Mouse (Mus musculus): Measurements from ENCODE around the gene Gpd1. TPM values are rescaled to one million over a fixed set of nuclear protein-coding genes. Genes with fewer than 3 reads are reported as not detected.
"Not testable (repeated sequence)": the region's sequence is repeated elsewhere in the genome, so short reads cannot be mapped to it uniquely, and the experiment has no call there.

Gene Gpd1
- polyA plus RNA-seq, 1 experiment from 2014 or later = 0.10 TPM

DNA sequence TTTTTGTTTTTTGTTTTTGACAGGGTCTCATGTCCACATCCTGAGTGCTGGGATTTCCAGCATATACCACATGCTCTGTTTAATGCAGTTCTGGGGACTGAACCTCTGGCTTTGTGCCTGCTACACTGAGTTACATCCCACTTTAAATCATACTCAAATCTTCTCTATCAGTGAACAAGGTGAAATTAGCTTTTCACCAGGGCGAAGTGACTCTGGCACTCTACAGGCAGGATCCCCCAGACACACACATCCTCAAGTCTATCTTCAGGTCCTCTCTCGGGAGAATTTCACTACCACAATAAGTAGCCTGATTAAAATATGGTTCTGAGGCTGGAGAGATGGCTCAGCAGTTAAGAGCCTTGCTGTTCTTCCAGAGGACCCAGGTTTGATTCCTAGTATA is 9.2 kb downstream of the Gpd1 start:
- Histone ChIP-seq H3K4me1 (ENCODE audit: control insufficient read depth, insufficient read depth, low read length) (peaks cover 6% of the 10 kb centered on the region; the same call in 1 of the 2 replicates), H3K36me3 (replicated peaks; ENCODE audit: control insufficient read depth, insufficient read depth, low read depth, low read length) (no peaks in the 10 kb centered on the region; the same call in 1 of the 2 replicates)

DNA sequence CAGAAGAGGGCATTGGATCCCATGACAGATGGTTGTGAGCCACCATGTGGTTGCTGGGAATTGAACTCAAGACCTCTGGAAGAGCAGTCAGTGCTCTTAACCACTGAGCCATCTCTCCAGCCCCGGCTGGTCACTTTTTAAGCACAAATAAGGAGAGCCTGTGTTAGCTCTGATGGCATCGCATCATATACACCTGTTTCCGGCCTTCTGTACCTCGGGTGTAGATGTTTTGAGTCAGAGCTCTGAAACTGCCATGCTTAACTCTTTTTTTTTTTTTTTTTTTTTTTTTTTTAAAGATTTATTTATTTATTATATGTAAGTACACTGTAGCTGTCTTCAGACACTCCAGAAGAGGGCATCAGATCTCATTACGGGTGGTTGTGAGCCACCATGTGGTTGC is 9.7 kb downstream of the Gpd1 start:
- H3K27ac ChIP-seq (replicated peaks; ENCODE audit: low read depth, low read length); H3K9ac ChIP-seq (replicated peaks; ENCODE audit: low read length); H3K36me3 ChIP-seq (replicated peaks; ENCODE audit: control insufficient read depth, insufficient read depth, low read depth, low read length); H3K4me1 ChIP-seq (ENCODE audit: control insufficient read depth, insufficient read depth, low read length); DNase-seq (ENCODE audit: low spot score); H3K9me3 ChIP-seq (replicated peaks; ENCODE audit: control insufficient read depth, low read length); H3K4me3 ChIP-seq (ENCODE audit: low read depth, low read length); H3K4me2 ChIP-seq (ENCODE audit: low read depth, low read length); ATAC-seq (replicated peaks; ENCODE audit: insufficient number of reproducible peaks, low FRiP score, low TSS enrichment, low read depth); H3K27me3 ChIP-seq (ENCODE audit: control insufficient read depth, insufficient read depth, low read length): not testable (repeated sequence)
- 91% methylated on average over 4 of the region's 5 CpGs for WGBS

More for the DNA sequence above, 9.2 kb downstream of the Gpd1 start:
- Histone ChIP-seq H3K27ac (replicated peaks; ENCODE audit: low read depth, low read length) (no peak overlapping the region), H3K27me3 (ENCODE audit: control insufficient read depth, insufficient read depth, low read length) (no peaks in the 10 kb centered on the region), H3K9ac (replicated peaks; ENCODE audit: low read length) (peak overlapping the region; percentile 89), H3K9me3 (replicated peaks; ENCODE audit: control insufficient read depth, low read length) (no peaks in the 10 kb centered on the region), H3K4me2 (ENCODE audit: low read depth, low read length) (peak overlapping the region; percentile 77), H3K4me3 (ENCODE audit: low read depth, low read length) (peak overlapping the region; percentile 97)
- DNase-seq (ENCODE audit: low spot score) = no peak
- 79% methylated on average over 2 of the region's 2 CpGs for WGBS
- no peak for ATAC-seq (replicated peaks; ENCODE audit: insufficient number of reproducible peaks, low FRiP score, low TSS enrichment, low read depth)

- DNase-seq (ENCODE audit: low spot score) = no peak
- no peak overlapping the region for H3K4me2 ChIP-seq (ENCODE audit: low read depth, low read length)
- no peak for ATAC-seq (replicated peaks; ENCODE audit: insufficient number of reproducible peaks, low FRiP score, low TSS enrichment, low read depth)
- H3K27ac ChIP-seq (replicated peaks; ENCODE audit: low read depth, low read length) = no peak overlapping the region
- 94% methylated on average over 12 of the region's 12 CpGs for WGBS
- no peaks in the 10 kb centered on the region for H3K27me3 ChIP-seq (ENCODE audit: control insufficient read depth, insufficient read depth, low read length)
- no peak overlapping the region for H3K9ac ChIP-seq (replicated peaks; ENCODE audit: low read length)
- no peaks in the 10 kb centered on the region; the same call in 1 of the 2 replicates for H3K36me3 ChIP-seq (replicated peaks; ENCODE audit: control insufficient read depth, insufficient read depth, low read depth, low read length)
- H3K4me3 ChIP-seq (ENCODE audit: low read depth, low read length) = no peak overlapping the region
- peaks cover 6% of the 10 kb centered on the region; the same call in 1 of the 2 replicates for H3K4me1 ChIP-seq (ENCODE audit: control insufficient read depth, insufficient read depth, low read length)
- no peaks in the 10 kb centered on the region for H3K9me3 ChIP-seq (replicated peaks; ENCODE audit: control insufficient read depth, low read length)
Measured at GRCm38 (mm10) chr15:99727525-99727924, 10.2 kb downstream of the Gpd1 start.

DNA sequence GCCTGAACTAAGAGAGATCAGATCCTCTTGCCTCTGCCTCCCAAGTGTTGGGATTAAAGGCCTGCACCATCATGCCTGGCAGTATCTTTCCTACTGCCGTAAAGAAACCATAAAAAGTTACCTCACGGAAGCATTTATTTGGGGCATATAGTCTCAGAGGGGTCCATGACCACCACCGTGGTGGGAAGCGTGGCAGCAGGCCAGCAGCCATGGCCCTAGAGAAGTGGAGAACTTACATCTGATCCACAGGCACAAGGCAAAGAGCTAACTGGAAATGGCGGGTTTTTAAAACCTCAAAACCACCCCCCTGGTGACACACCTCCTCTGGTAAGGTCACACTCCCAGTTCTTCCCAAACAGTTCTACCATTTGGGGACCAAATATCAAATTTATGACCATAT is 10.9 kb downstream of the Gpd1 start:
- Histone ChIP-seq H3K9me3 (replicated peaks; ENCODE audit: control insufficient read depth, low read length) (no peaks in the 10 kb centered on the region), H3K27me3 (ENCODE audit: control insufficient read depth, insufficient read depth, low read length) (no peaks in the 10 kb centered on the region), H3K4me3 (ENCODE audit: low read depth, low read length) (no peak overlapping the region), H3K27ac (replicated peaks; ENCODE audit: low read depth, low read length) (no peak overlapping the region), H3K4me2 (ENCODE audit: low read depth, low read length) (no peak overlapping the region), H3K9ac (replicated peaks; ENCODE audit: low read length) (no peak overlapping the region), H3K4me1 (ENCODE audit: control insufficient read depth, insufficient read depth, low read length) (peaks cover 6% of the 10 kb centered on the region; the same call in 1 of the 2 replicates), H3K36me3 (replicated peaks; ENCODE audit: control insufficient read depth, insufficient read depth, low read depth, low read length) (no peaks in the 10 kb centered on the region; the same call in 1 of the 2 replicates)
- no peak for ATAC-seq (replicated peaks; ENCODE audit: insufficient number of reproducible peaks, low FRiP score, low TSS enrichment, low read depth)
- WGBS = 94% methylated on average over 5 of the region's 5 CpGs
- no peak for DNase-seq (ENCODE audit: low spot score)

GRCm38 (mm10) chr15:99729056-99729783 is 11.9 kb downstream of the Gpd1 start:
- no peak overlapping the region for H3K27ac ChIP-seq (replicated peaks; ENCODE audit: low read depth, low read length)
- ATAC-seq (replicated peaks; ENCODE audit: insufficient number of reproducible peaks, low FRiP score, low TSS enrichment, low read depth) = no peak
- no peaks in the 10 kb centered on the region for H3K9me3 ChIP-seq (replicated peaks; ENCODE audit: control insufficient read depth, low read length)
- no peak overlapping the region for H3K4me3 ChIP-seq (ENCODE audit: low read depth, low read length)
- H3K9ac ChIP-seq (replicated peaks; ENCODE audit: low read length) = no peak overlapping the region
- WGBS = 94% methylated on average over 3 of the region's 4 CpGs
- H3K36me3 ChIP-seq (replicated peaks; ENCODE audit: control insufficient read depth, insufficient read depth, low read depth, low read length) = no peaks in the 10 kb centered on the region; the same call in 1 of the 2 replicates
- H3K27me3 ChIP-seq (ENCODE audit: control insufficient read depth, insufficient read depth, low read length) = no peaks in the 10 kb centered on the region
- no peak for DNase-seq (ENCODE audit: low spot score)
- no peak overlapping the region for H3K4me2 ChIP-seq (ENCODE audit: low read depth, low read length)
- H3K4me1 ChIP-seq (ENCODE audit: control insufficient read depth, insufficient read depth, low read length) = peaks cover 4% of the 10 kb centered on the region; the same call in 1 of the 2 replicates

- H3K4me1 ChIP-seq (ENCODE audit: control insufficient read depth, insufficient read depth, low read length) = 0 out of 2 replicates have a peak, but pooled peaks cover 2% of the 10 kb centered on the region
- no peak overlapping the region for H3K4me3 ChIP-seq (ENCODE audit: low read depth, low read length)
- H3K9ac ChIP-seq (replicated peaks; ENCODE audit: low read length) = no peak overlapping the region
- DNase-seq (ENCODE audit: low spot score) (no peak), ATAC-seq (replicated peaks; ENCODE audit: insufficient number of reproducible peaks, low FRiP score, low TSS enrichment, low read depth) (no peak)
- H3K27ac ChIP-seq (replicated peaks; ENCODE audit: low read depth, low read length) = no peak overlapping the region
- H3K36me3 ChIP-seq (replicated peaks; ENCODE audit: control insufficient read depth, insufficient read depth, low read depth, low read length) = no peaks in the 10 kb centered on the region; the same call in 1 of the 2 replicates
- H3K27me3 ChIP-seq (ENCODE audit: control insufficient read depth, insufficient read depth, low read length) = no peaks in the 10 kb centered on the region
- no peak overlapping the region for H3K4me2 ChIP-seq (ENCODE audit: low read depth, low read length)
- 91% methylated on average over 2 of the region's 2 CpGs for WGBS
- H3K9me3 ChIP-seq (replicated peaks; ENCODE audit: control insufficient read depth, low read length) = no peaks in the 10 kb centered on the region
Measured at GRCm38 (mm10) chr15:99731167-99731566, 13.9 kb downstream of the Gpd1 start.

DNA sequence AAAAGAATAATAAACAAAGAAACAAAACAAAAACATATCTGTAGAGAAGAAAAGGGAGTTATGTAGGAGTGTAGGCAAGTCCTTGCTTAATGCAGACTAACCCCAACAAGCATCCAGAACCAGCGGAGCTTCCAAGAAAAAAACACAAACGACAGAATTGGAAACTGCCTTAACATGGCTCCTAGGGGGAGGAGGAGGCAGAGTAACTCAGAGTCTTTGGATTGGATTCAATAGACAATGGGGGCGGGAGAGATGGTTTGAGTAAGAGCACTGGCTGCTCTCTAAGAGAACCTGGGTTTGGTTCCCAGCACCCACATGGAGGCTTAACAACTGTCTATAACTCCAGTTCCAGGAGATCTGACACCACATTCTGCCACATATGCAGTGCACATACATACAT is 14.4 kb downstream of the Gpd1 start:
- Histone ChIP-seq H3K9ac (replicated peaks; ENCODE audit: low read length) (no peak overlapping the region), H3K4me3 (ENCODE audit: low read depth, low read length) (no peak overlapping the region), H3K27me3 (ENCODE audit: control insufficient read depth, insufficient read depth, low read length) (no peaks in the 10 kb centered on the region), H3K4me1 (ENCODE audit: control insufficient read depth, insufficient read depth, low read length) (no peaks in the 10 kb centered on the region), H3K9me3 (replicated peaks; ENCODE audit: control insufficient read depth, low read length) (no peaks in the 10 kb centered on the region), H3K4me2 (ENCODE audit: low read depth, low read length) (no peak overlapping the region), H3K27ac (replicated peaks; ENCODE audit: low read depth, low read length) (no peak overlapping the region), H3K36me3 (replicated peaks; ENCODE audit: control insufficient read depth, insufficient read depth, low read depth, low read length) (no peaks in the 10 kb centered on the region; the same call in 1 of the 2 replicates)
- WGBS = 93% methylated on average over 3 of the region's 3 CpGs
- no peak for ATAC-seq (replicated peaks; ENCODE audit: insufficient number of reproducible peaks, low FRiP score, low TSS enrichment, low read depth)
- DNase-seq (ENCODE audit: low spot score) = no peak

- no peak overlapping the region for H3K4me2 ChIP-seq (ENCODE audit: low read depth, low read length)
- no peak overlapping the region for H3K4me3 ChIP-seq (ENCODE audit: low read depth, low read length)
- no peaks in the 10 kb centered on the region for H3K27me3 ChIP-seq (ENCODE audit: control insufficient read depth, insufficient read depth, low read length)
- WGBS = 94% methylated on average over 5 of the region's 5 CpGs
- H3K36me3 ChIP-seq (replicated peaks; ENCODE audit: control insufficient read depth, insufficient read depth, low read depth, low read length) = no peaks in the 10 kb centered on the region; the same call in 1 of the 2 replicates
- ATAC-seq (replicated peaks; ENCODE audit: insufficient number of reproducible peaks, low FRiP score, low TSS enrichment, low read depth) = no peak
- H3K9me3 ChIP-seq (replicated peaks; ENCODE audit: control insufficient read depth, low read length) = no peaks in the 10 kb centered on the region
- H3K9ac ChIP-seq (replicated peaks; ENCODE audit: low read length) = no peak overlapping the region
- H3K4me1 ChIP-seq (ENCODE audit: control insufficient read depth, insufficient read depth, low read length) = no peaks in the 10 kb centered on the region
- H3K27ac ChIP-seq (replicated peaks; ENCODE audit: low read depth, low read length) = no peak overlapping the region
- no peak for DNase-seq (ENCODE audit: low spot score)
Measured at GRCm38 (mm10) chr15:99733186-99733585, 15.9 kb downstream of the Gpd1 start.

Measured in embryonic facial prominence, embryonic 11.5 days (tissue).